Mouse (Mus musculus): ENCODE results near the gene Tstd2. TPM values are rescaled to one million over a fixed set of nuclear protein-coding genes. Genes with fewer than 3 reads are reported as not detected.

The Tstd2 gene
- polyA plus RNA-seq, 1 experiment from 2014 or later: 10.9 TPM

Other genes starting within 250 kb of the Tstd2 start
- gene Ccdc180, start 248.4 kb downstream of the Tstd2 start, polyA plus RNA-seq (2015; fragmentation: Nextera tagmentation; extraction: Ambion mirVana): 0.07 TPM in 2 replicates
- 5.4 and 8.7 TPM in 2 replicates for gene Tdrd7, start 173.4 kb downstream of the Tstd2 start, polyA plus RNA-seq (2015; fragmentation: Nextera tagmentation; extraction: Ambion mirVana)
- gene Tmod1, start 99.8 kb downstream of the Tstd2 start, polyA plus RNA-seq (2015; fragmentation: Nextera tagmentation; extraction: Ambion mirVana): 42.0 and 53.4 TPM in 2 replicates
- 52.4 and 64.1 TPM in 2 replicates for gene Ncbp1, start 81 bp downstream of the Tstd2 start, polyA plus RNA-seq (2015; fragmentation: Nextera tagmentation; extraction: Ambion mirVana)
- 7.9 and 9.7 TPM in 2 replicates for gene Xpa, start 57.6 kb upstream of the Tstd2 start, polyA plus RNA-seq (2015; fragmentation: Nextera tagmentation; extraction: Ambion mirVana)
- gene Foxe1, start 204.9 kb upstream of the Tstd2 start, polyA plus RNA-seq (2015; fragmentation: Nextera tagmentation; extraction: Ambion mirVana): not detected in 2 replicates

Measured in liver, embryonic 13.5 days (tissue).